Mouse (Mus musculus) left cerebral cortex, adult 2 months (tissue): Measurements from ENCODE around the gene Epb41l5. TPM values are rescaled to one million over a fixed set of nuclear protein-coding genes. Genes with fewer than 3 reads are reported as not detected.

Experiments used
- DNase-seq, 2 experiments: peaks; one replicate each; pipeline ENCODE4 v3.0.0; 2021 to 2022; ENCODE audit warnings: low spot score in 2 of 2, mixed read lengths in 1 of 2; ENCODE audit errors: extremely low spot score in 1 of 2
- H3K27ac ChIP-seq: fragments of 200-600 bp; 2 replicates; pipeline ENCODE4 v1.8.1; 2022
- H3K4me3 ChIP-seq: fragments of 200-600 bp; 2 replicates; pipeline ENCODE4 v1.8.1; 2022
- CTCF ChIP-seq: fragments of 200-600 bp; IDR thresholded peaks from 2 replicates; pipeline ENCODE4 v1.8.1; 2022; ENCODE audit warnings: antibody characterized with exemption, mild to moderate bottlenecking, moderate library complexity
- intact Hi-C: fragments of 180-260 bp; cut with DNase I; formaldehyde crosslinking; loops from one replicate; pipeline ENCODE4 v1.15.1; 2025
- total RNA-seq, 2 experiments: library from RNA; stranded (reverse); gene quantifications; 2 replicates each; pipeline ENCODE4 v1.2.3; 2021

Gene Epb41l5
- total RNA-seq, 2 experiments from 2014 or later, result 5.8 to 6.8 TPM

DNA sequence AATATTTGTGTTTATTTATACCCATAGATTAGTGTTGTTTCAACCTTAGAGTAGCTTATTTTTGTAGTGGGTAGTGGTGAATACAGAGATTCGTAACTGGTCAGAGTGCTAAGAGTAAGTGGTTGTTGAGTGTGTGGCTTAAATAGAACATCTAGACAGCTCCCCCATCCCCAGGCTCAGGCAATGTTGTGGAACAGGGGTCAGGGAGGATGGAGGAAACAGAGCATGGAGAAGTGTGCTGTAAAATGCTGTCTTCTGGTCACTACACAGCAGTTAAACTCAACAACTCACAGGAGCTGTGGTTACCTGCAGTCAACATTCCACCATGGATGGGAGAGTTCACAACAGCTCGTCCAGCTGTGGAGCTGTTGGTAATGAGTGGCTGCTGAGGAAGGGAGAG, 63.8 kb downstream of the Epb41l5 start:
- no peak for DNase-seq
- Histone ChIP-seq H3K4me3 (no peak overlapping the region), H3K27ac (no peak overlapping the region)
- intact Hi-C loops, result no loop called here
- TF ChIP-seq CTCF, result no peak

DNA sequence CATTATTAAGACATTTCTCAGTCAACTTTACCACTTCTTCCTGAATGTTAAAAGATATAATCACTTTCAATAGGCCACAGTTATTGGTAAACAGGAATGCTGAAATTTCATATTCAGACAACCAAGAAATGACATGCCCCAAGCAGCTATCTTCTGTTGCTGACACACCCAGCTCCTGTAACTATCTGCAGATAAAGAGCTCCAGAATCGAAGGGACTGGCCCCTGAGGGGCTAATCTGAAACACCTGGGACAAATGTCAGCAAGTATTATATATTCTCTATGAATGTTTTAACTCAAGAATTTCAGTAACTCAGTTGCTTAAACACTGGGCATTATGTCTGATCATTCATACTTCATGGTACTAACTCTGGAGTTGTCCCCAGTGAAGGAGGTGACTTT, 78.7 kb downstream of the Epb41l5 start:
- Histone ChIP-seq H3K27ac (no peak overlapping the region), H3K4me3 (no peak overlapping the region)
- no peak for TF ChIP-seq CTCF
- DNase-seq, result no peak
- intact Hi-C loops, result no loop called here

DNA sequence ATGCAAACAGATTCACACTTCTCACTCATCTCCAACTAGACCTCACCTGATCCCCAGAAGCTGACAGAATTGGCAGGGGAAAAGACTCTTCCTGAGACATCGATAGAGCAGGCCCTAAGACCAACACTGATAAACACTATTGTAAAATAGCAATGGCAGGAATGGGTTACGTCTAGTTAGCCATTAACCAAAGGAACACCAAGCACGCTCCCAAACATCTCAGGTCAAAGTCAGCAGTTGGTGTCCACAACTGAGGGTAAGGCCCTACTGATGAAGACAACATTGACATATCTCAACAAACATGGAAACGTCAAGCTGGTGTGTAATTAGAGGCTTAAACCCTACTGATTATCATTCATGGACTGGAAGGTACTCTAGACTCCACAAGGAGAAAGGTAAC, 83.3 kb downstream of the Epb41l5 start:
- no peak for DNase-seq
- intact Hi-C loops, result no loop called here
- TF ChIP-seq CTCF, result no peak
- Histone ChIP-seq H3K27ac (no peak overlapping the region), H3K4me3 (no peak overlapping the region)

DNA sequence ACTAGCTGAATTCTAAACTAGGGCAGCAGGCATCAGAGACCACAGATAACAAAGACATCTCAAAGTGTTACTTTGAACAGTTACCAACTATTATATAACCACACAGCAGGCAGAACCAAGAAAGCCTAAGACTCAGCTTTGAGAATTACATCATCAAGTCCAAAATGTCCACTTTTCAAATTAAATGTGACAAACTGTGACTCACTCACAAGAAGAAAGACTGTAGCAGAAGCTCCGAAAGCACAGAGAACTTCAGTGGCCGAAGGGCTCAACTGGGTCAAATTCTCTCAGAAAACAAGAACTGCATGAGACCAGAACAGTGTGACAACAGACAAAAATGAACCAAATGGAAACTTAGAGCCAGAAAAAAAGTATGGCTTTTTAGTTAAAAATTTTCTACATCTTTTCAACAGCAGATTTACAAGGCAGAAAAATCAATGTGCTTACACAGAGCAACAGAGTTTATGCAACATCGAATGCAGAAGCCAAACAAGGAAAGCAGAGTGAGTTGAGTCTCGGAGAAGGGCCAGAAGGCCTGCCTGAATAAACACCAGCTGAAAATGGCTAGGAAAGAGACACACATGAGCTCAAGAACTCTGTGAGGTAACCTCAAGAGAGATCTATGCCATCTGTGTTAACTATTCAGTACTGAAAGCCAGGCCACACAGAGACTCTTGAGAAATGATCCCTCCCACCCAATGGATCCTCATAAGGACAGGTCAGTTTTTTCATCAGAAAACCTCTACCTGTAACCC, 91.0 kb downstream of the Epb41l5 start:
- DNase-seq, result no peak
- no peak for TF ChIP-seq CTCF
- intact Hi-C loops, result loop anchor here (5.0 kb wide), 2 partner anchors 49 to 454 kb away; no protein-coding TSS in a partner anchor
- peak overlapping the region; percentile 87 for H3K27ac ChIP-seq
- no peak overlapping the region for H3K4me3 ChIP-seq

- no peak for DNase-seq
- Histone ChIP-seq H3K4me3 (no peak overlapping the region), H3K27ac (no peak overlapping the region)
- TF ChIP-seq CTCF, result no peak
- intact Hi-C loops, result loop anchor here (5.0 kb wide), 2 partner anchors 52 to 457 kb away; no protein-coding TSS in a partner anchor
Observed at GRCm38 (mm10) chr1:119555651-119556050, 93.1 kb downstream of the Epb41l5 start.

DNA sequence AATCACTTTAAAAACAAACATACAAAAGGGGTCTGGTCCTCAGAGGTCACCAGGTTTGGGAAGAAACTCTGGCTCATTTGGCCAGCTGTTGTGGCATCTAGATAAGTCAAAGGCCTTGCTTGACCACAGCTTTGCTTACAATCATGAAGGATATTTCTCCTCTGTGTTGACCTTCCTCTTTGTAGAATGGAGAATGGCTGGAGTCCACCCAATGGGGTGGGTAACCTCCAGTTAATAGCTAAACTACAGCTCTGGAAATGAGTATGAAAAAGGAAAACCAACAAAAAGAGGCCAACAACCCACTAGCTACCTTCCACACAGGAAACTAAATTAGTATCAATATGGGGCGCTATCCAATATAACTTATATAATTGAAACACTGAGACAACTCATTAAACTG, 97.1 kb downstream of the Epb41l5 start:
- H3K4me3 ChIP-seq, result no peak overlapping the region
- H3K27ac ChIP-seq, result no peak overlapping the region
- TF ChIP-seq CTCF, result no peak
- no peak for DNase-seq
- intact Hi-C loops, result no loop called here

DNA sequence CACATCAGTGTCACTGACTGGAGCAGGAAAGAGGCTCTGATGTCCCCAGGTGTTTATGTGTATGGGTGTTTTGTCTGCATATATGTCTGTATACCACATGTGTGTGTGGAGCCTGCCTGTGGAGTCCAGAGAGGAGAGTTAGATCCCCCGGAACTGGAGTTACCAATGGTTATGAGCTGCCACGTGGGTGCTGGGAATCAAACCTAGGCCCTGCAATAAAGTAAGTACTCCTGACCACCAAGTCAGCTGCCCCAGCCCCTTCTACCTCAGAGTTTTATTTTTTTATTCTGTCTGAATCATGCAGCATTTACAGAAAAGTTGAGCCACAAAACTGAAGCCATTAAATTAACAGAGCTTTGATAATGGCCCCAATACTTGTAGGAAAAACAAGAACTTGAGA, 98.7 kb downstream of the Epb41l5 start:
- no peak for DNase-seq
- intact Hi-C loops, result no loop called here
- no peak for TF ChIP-seq CTCF
- Histone ChIP-seq H3K4me3 (no peak overlapping the region), H3K27ac (no peak overlapping the region)

DNA sequence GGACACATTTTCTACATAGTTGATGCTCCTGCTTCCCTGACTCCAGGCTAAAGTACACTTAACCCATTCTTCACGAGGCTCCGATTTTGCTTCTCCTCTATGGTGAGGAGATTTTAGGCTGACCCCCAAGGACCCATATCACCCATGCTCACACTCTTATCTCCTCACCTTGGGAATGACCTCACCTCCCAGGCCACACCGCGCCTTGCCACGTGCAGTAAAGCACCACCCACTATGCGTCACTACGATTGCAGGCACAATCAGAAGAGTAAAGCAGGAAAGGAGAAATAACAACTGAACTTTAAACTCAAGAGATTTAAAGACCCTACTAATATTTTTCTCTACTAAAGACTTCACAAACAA, 99.5 kb downstream of the Epb41l5 start:
- DNase-seq, result no peak
- Histone ChIP-seq H3K4me3 (no peak overlapping the region), H3K27ac (no peak overlapping the region)
- TF ChIP-seq CTCF, result no peak
- intact Hi-C loops, result loop anchor here (2.0 to 5.0 kb wide), 2 partner anchors 92 to 381 kb away; no protein-coding TSS in a partner anchor

DNA sequence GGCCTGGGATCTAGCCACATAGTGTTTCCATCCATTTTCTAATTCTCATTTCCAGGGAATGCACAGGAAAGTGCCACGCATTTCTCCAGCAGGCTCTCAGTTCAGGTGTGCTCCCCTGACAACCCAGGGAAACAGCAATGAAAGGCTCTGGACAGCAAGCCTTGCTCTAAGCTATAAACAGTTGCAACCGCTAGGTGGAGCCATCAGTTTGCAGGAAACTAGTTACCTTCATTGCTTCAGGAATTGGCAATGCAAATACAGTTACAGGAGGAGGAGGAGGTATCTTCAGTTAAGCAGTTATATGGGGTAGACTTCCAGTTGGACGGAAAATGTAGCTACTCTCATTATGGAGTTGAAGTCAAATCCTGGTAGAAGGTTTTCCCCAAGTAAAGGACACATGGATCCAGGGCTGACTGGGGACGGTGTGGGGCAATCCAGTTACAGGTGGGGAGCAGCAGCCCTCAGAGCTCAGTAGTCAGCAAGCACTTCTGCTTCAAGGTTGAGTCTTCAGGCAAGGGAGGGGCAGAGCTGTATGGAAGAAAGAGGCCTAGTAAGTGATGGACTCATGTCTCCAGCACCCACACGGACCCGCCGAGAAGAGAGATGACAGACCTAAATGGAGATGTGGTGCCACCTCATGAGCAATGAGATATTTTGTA, 100.0 kb downstream of the Epb41l5 start:
- TF ChIP-seq CTCF, result peak; percentile 97
- Histone ChIP-seq H3K27ac (no peak overlapping the region), H3K4me3 (no peak overlapping the region)
- DNase-seq, result peak; percentile 77 to 83
- intact Hi-C loops, result loop anchor here (1.0 to 5.0 kb wide), 3 partner anchors 91 to 382 kb away; no protein-coding TSS in a partner anchor

GRCm38 (mm10) chr1:119546490-119546889, 102.3 kb downstream of the Epb41l5 start:
- Histone ChIP-seq H3K4me3 (no peak overlapping the region), H3K27ac (no peak overlapping the region)
- DNase-seq, result no peak
- TF ChIP-seq CTCF, result no peak; the same call in none of the 2 replicates
- intact Hi-C loops, result loop anchor here (5.0 kb wide), 1 partner anchor 89 kb away; no protein-coding TSS in a partner anchor

GRCm38 (mm10) chr1:119545671-119546070, 103.1 kb downstream of the Epb41l5 start:
- H3K27ac ChIP-seq, result no peak overlapping the region
- no peak overlapping the region for H3K4me3 ChIP-seq
- intact Hi-C loops, result loop anchor here (5.0 kb wide), 1 partner anchor 88 kb away; no protein-coding TSS in a partner anchor
- no peak for TF ChIP-seq CTCF
- DNase-seq, result no peak

GRCm38 (mm10) chr1:119545164-119545563, 103.6 kb downstream of the Epb41l5 start:
- intact Hi-C loops, result loop anchor here (5.0 kb wide), 1 partner anchor 88 kb away; no protein-coding TSS in a partner anchor
- Histone ChIP-seq H3K4me3 (no peak overlapping the region), H3K27ac (no peak overlapping the region)
- TF ChIP-seq CTCF, result no peak
- DNase-seq, result no peak
